Mouse (Mus musculus): ENCODE results near the gene Mndal. TPM values are rescaled to one million over a fixed set of nuclear protein-coding genes. Genes with fewer than 3 reads are reported as not detected.

The Mndal gene
- total RNA-seq, 4 experiments from 2014 or later = 3.5 to 9.9 (median 7.0) TPM

Other genes with a start within 250 kb of the Mndal start
- 1 to 10 TPM in 1 of 4 experiments, under 1 TPM in 3; 0.12 to 2.2 (median 0.66) TPM for gene Ifi207, start 200.7 kb downstream of the Mndal start, total RNA-seq (2022)
- gene Ifi204, start 175.5 kb downstream of the Mndal start, total RNA-seq (2022) = 1 to 10 TPM in 2 of 4 experiments, under 1 TPM in 2; 0.24 to 3.0 (median 0.73) TPM
- 1 to 10 TPM in 1 of 4 experiments, under 1 TPM in 2, not detected in 1; 0.45 to 1.1 (median 0.49) TPM for gene Ifi211, start 29.4 kb downstream of the Mndal start, total RNA-seq (2022)
- gene Ifi203, start 181 bp upstream of the Mndal start, total RNA-seq (2022) = 1 to 10 TPM; 1.8 to 5.9 (median 3.3) TPM
- gene Ifi202b, start 40.3 kb upstream of the Mndal start, total RNA-seq (2022) = not detected
- not detected for gene Ifi205, start 89.3 kb upstream of the Mndal start, total RNA-seq (2022)
- not detected for gene Olfr433, start 98.2 kb upstream of the Mndal start, total RNA-seq (2022)
- not detected for gene Olfr432, start 106.7 kb upstream of the Mndal start, total RNA-seq (2022)
- not detected for gene Olfr430, start 124.1 kb upstream of the Mndal start, total RNA-seq (2022)
- not detected for gene Olfr429, start 141.8 kb upstream of the Mndal start, total RNA-seq (2022)
- not detected for gene Olfr427, start 154.4 kb upstream of the Mndal start, total RNA-seq (2022)
- gene Olfr231, start 178.7 kb upstream of the Mndal start, total RNA-seq (2022) = not detected
- not detected for gene Olfr424, start 189.0 kb upstream of the Mndal start, total RNA-seq (2022)
- gene Olfr420, start 213.1 kb upstream of the Mndal start, total RNA-seq (2022) = not detected
- under 1 TPM in 3 of 4 experiments, not detected in 1; 0.04 to 0.11 (median 0.07) TPM for gene Spta1, start 230.3 kb upstream of the Mndal start, total RNA-seq (2022)